Mouse (Mus musculus): ENCODE results near the gene Hydin.

DNA sequence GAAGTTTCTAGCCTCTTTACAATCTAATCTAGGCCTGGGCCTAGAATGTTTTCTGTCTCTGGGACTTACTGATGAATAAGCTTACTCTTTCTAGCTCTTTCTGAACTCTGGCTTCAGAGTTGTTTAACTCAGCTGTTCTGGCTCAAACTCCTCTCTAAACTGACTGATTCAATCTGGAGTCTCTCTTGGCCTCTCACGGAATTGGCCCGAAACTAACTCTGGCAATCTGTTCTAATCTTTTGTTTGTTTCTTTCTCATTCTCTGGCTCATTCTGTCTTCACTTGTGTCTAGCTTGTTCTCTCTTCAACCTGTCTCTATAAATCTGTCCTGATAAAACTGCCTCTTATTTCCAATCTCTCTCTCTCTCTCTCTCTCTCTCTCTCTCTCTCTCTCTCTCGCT is 137.7 kb downstream of the Hydin start:
- no peak for TF ChIP-seq POLR2A (IDR thresholded peaks at IDR 0.05; ENCODE audit: borderline replicate concordance, extremely low read depth, insufficient read depth, insufficient read length, poor library complexity, severe bottlenecking)
- no peak for TF ChIP-seq CTCF (IDR thresholded peaks at IDR 0.05; ENCODE audit: borderline replicate concordance, extremely low read depth, insufficient read depth, insufficient read length)

All from brain, embryonic 14.5 days (tissue).